Mouse (Mus musculus): ENCODE data around the gene Zfp956.

The Zfp956 gene

GRCm38 (mm10) chr6:47953191-47953726 lies at the start of gene Zfp956:
Gene Zfp956, plus strand, starts transcription at chr6:47953390.
- peak; percentile 94 for DNase-seq (ENCODE audit: low read depth)

DNA sequence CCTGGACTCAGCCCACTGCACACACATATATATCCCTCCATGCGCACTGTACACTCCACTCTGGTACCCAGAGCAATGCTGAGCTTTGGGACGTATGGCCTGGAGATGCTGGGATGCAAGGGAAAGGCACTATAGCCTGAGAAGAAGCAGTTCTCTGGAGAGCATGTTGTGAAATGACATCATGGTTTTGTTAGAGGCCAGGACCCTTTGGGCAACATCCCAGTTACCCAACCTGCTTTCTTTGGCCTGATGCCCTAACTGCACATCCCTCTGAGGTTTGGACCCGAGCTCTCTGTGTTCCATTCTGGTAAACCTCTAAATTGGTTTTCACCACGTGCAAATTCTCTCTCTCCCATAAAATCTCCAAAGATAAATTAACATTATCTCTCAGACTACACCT lies 49.6 kb upstream of the Zfp956 start:
- peak; percentile 35 for DNase-seq (ENCODE audit: low read depth)

DNA sequence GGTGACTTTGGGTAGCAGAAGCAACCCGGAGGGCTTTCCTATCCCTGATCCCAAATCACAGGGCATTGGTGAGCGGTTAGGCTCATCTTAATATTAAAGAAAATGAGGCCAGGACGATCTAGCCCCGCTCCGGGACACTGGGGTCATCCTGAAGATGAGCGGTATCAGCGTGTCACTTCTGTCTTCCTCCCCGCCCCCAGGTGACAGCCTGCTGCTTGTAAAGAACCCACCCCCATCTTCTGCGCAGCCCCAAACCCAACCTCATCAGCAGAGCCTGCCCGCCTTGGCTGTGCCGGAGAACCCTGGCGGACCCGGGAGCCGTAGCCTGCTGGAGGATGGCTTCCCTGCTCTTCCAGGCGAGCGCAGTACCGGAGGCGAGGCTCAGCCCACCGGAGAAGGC lies 48.8 kb upstream of the Zfp956 start:
- DNase-seq (ENCODE audit: low read depth) = no peak

DNA sequence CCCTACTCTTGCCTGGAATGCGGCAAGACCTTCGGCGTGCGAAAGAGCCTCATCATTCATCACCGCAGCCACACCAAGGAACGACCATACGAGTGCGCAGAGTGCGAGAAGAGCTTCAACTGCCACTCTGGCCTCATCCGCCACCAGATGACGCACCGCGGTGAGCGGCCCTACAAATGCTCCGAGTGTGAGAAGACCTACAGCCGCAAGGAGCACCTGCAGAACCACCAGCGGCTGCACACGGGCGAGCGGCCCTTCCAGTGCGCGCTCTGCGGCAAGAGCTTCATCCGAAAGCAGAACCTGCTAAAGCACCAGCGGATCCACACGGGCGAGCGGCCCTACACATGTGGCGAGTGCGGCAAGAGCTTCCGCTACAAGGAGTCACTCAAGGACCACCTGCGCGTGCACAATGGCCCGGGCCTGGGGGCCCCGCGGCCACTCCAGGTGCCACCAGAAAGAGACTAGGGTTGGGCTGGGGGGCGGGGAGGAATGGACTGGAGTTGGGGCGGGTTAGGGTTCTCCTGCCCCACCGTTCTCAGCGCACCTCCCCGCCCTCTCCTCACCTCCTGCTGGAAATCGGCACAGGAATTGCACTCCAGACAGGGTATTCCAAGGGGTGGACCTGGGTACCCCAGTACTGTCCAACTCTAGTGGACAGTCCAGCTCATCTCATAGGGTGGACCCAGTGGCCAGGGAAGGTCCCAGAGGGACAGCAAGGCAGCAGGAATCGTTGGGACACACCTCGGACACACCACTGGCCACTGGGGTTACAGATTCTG lies 48.1 kb upstream of the Zfp956 start:
- no peak for DNase-seq (ENCODE audit: low read depth)

DNA sequence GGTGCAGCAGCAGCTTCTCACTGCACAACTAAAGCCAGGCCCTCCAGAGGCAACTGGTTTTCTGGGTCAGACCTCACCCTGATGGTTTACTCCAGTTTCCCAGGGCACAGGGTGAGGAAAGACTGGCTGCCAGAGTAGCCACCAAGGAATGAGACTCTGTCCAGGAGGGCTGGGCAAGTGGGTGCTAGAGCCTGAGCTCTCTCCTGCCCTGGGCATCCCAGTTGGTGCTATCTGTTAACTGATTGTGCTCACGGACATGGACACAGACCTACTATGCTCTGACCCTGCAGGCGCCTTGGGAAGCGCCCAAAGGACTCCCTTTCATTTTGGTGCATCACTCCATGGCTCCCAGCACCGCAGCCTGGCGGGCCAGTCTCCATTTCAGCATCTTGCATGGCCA lies 46.9 kb upstream of the Zfp956 start:
- no peak for DNase-seq (ENCODE audit: low read depth)

DNA sequence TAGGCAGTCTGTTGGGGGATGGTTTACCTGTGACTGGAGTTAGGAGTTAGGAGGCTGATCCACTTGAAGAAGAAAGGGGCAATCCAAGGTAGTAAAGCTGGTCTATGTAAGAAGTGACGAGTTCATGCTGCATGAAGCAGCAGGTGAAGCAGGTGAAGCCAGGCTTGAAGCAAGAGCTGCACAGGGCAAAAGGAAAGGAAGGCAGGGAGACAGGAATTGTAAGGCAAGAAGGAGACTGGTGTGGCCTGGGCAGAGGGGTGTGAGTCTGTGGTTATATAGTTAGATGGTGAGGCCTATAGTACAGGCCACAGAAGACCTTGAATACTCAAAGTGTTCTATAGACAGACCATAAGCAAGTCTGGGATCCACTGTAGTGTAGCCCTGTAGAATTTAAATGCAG lies 44.2 kb upstream of the Zfp956 start:
- DNase-seq (ENCODE audit: low read depth) = no peak

DNA sequence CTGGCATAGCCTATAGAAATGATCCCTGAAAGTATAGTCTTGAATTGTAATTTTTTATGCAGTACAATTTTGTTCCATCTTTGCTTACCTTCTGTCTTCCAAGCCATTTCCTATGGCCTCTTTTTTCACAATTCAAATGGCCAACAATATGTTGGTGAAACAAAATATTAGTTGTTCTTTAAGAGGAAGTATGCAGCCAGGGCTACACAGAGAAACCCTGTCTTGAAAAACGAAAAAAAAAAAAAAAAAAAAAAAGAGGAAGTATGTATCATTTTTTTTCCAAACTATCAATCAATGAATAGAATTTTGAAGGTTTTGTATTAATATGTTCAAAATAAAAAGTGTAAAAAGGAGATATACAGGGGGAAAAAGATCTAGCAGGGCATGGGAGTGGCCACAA lies 41.5 kb upstream of the Zfp956 start:
- DNase-seq (ENCODE audit: low read depth) = no peak

DNA sequence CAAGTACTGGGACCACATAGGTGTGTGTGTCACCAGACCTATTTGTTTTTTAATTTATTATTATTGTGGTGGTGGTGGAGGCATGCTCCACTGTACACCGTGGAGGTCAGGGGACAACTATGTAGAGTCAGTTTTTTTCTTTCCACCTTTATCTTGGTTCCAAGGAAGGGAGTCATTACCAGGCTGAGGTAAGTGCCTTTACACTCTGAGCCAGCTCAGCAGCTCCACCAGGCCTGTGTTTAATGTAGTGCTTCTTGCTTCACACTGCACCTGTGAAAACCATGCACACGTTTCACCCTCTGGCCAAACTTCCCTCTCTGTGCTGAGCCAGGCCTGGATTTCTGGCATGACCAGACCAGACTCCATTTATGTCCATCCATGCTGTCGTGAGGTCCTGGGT lies 40.2 kb upstream of the Zfp956 start:
- DNase-seq (ENCODE audit: low read depth) = no peak

GRCm38 (mm10) chr6:47917051-47917450 lies 36.1 kb upstream of the Zfp956 start:
- no peak for DNase-seq (ENCODE audit: low read depth)

DNA sequence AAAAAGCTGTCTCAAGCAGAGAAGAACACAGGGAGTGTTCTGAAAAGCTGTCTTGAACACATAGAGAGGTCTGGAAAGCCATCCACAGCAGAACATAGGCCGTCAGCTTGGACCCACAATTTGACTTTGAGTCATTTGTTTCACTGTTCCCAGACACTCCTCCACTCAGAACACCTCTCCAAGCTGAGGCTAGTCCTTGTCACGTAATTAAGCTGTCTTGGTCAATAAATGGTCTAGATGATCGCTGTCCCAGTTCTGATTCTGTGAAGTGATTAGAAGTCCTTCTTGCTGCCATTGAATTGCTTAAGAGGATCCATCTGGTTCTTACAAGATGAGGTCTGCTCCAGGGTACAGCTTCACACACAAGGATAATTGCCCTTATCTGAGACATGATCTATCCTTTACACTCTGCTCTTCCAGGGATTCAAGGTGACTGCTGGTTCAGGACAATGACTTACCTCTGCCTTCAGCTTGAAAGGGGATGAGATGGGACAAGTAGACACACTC lies 34.4 kb upstream of the Zfp956 start:
- no peak for DNase-seq (ENCODE audit: low read depth)

DNA sequence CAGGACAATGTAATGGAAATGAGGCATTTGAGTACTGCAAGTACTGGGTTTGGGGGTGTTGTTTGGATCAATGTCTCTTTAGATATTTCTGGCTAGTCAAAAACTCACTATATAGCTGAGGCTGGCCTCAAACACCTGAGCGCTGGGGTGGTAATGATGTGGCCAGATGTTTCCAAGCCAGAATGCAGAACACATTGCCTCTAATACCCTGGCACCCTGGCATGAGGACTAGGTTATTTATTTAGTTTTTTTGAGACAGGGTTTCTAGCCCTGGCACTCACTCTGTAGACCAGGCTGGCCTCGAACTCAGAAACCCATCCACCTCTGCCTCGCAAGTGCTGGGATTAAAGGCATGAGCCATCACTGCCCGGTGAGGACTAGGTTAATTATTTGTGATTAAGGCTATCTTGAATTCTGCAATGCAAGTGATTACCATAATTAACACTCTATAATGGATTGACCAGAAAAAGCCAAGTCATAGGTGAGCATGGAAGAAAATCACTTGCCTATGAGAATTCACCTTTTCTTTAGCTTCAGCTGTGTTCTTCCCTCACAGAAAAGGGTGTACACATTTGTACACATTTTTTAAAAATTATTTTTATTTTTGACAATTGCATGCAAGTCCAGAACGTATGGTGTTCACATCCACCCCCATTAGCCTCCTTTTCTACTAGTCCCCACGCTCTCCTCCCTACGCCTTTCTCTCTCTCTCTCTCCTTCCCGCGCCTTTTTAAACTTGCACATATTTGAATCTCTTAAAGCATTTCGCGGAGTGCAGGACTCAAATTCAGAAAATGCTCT lies 33.3 kb upstream of the Zfp956 start:
- no peak for DNase-seq (ENCODE audit: low read depth)

DNA sequence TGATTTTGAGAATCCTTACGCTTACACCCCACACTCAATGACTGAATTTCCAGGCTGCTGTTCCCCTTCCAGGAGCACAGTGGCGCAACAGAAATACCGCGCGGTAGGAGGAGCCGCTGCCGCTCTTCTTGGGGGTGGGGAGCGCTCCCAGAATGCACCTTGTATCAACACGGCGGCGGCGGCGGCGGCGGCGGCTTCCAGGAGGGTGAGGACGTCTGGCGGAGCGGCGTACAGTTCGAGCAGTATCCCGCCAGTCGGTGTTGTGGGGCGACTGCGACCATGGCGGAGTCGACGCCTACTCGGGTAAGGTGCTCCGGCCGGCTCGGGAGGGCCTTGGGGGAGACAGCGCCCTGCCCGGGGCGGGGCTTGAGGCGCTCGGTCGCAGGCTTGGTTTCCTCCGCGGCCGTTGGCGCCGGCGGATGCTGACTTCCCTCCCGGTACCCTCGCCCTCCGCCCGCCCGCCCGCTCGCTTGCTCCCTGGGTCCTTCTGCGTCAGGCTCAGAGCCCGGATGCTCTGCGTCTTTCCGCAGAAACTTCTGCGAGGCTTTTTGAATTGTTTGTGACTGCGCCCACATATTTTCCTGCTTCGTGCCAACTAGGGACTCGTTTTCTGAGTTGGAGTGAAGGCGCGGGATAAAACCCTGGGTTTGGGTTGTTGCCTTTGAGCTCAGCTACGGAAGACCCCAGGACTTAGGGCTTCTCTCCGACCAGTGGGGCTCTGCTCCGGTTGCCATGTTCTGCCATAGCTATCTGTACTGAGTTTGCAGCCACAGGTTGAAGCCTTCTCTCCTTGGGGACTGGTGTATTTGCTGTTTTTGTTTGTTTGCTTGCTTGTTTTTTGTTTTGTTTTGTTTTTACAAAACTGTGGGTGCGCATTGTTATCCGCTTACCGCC lies 32.5 kb upstream of the Zfp956 start, which contains the start of gene Zfp212:
Gene Zfp212 (plus strand): TSS at position 30 of the 894 bp plus-strand sequence.
- peak; percentile 93 for DNase-seq (ENCODE audit: low read depth)

DNA sequence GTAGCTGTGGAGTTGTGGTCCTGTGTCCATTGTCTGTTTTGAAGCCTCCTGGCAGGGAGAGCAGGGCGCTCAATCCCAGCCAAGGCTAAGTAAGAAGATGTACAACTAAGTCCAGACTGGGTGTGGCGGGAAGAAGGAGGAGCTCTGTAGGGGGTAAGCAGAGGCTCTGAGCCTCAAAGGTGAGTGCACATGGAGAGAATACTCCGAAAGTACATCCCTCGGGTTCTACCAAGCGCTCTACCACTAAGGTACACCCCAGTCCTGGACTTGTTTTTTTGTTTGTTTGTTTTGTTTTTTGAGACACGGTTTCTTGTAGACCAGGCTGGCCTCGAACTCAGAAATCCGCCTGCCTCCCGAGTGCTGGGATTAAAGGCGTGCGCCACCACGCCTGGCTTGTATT lies 10.7 kb upstream of the Zfp956 start:
- DNase-seq (ENCODE audit: low read depth) = no peak

GRCm38 (mm10) chr6:47943021-47943691 lies 10.0 kb upstream of the Zfp956 start:
- no peak for DNase-seq (ENCODE audit: low read depth)

- no peak for DNase-seq (ENCODE audit: low read depth)
Measured at GRCm38 (mm10) chr6:47943721-47944120, 9.5 kb upstream of the Zfp956 start.

DNA sequence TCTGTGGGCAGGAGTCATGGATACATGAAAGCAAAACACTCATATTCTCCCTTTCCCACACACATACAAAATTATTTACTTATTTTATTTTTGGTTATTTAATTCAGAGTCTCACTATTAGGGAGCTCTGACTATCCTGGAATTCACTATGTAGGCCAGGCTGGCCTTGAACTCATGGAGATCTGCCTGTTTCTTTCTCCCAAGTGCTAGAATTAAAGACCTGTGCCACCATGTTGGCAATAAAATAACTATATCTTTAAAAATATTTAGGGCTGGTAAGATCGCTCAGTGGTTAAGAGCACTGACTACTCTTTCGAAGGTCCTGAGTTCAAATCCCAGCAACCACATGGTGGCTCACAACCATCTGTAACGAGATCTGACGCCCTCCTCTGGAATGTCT lies 5.8 kb upstream of the Zfp956 start:
- DNase-seq (ENCODE audit: low read depth) = no peak

- DNase-seq (ENCODE audit: low read depth) = no peak
Measured at GRCm38 (mm10) chr6:47954425-47954824, 1.2 kb downstream of the Zfp956 start.

- no peak for DNase-seq (ENCODE audit: low read depth)
Measured at GRCm38 (mm10) chr6:47957816-47958215, 4.6 kb downstream of the Zfp956 start.

- DNase-seq (ENCODE audit: low read depth) = no peak
Measured at GRCm38 (mm10) chr6:47960685-47961421, 7.7 kb downstream of the Zfp956 start.

DNA sequence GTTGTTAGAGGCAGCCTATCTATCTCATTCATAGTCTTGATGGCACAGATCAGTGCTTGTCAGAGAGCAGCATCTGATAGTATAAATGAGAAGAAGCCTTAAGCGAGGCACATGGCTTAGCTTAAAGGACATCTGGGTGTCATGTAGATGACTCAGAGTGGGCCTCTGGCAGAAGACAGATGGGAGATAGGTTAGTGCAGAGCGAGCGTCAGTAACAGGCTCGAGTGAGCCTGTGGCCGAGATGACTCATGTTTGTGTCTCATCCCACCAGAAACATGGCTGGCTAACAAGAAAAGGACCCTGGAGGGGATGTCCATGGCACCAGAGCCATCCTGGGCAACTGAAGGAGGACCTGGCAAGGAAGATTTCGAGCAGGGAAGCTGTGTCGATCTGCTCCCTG lies 9.9 kb downstream of the Zfp956 start:
- DNase-seq (ENCODE audit: low read depth) = peak; percentile 66

DNA sequence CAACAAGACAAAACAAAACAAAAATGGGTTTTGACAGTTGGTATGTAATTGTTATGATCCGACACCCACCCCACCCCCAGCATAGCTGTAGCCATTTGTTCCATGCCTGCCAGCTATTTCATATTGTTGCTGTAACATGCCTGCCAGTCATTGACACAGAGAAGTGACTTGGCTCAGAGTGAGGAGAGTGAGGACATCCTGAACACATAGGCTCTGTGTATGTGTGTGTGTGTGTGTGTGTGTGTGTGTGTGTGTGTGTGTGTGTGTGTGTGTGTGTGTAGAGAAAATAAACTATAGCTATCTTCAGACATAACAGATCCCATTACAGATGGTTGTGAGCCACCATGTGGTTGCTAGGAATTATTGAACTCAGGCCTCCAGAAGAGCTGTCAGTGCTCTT lies 15.0 kb downstream of the Zfp956 start:
- DNase-seq (ENCODE audit: low read depth) = peak; percentile 67

Measured in 416B (cell line).